In genomic region chr4:62822568-62822967, GRCm38 (mm10) we compare ENCODE assay signal across 9 mouse cellular contexts.
DNase-seq lines count a peak whose midpoint lies in the region; ATAC-seq and TF ChIP-seq lines count a peak whose summit lies in the region.
"Had no signal": no experiment of that assay in that cellular context is flagged by ENCODE, and none has a peak within 500 bp of the region (broad histone marks: within the 10 kb centered on the region; RNA-seq: fewer than 3 reads in every experiment).

No protein-coding gene starts in this region.

- H3K9ac ChIP-seq in hindbrain, embryonic 13.5 days, result no peak overlapping the region
- H3K9ac ChIP-seq in ES-Bruce4 (ENCODE audit: low read depth, poor library complexity, severe bottlenecking), result no peak overlapping the region

- no peaks in the 10 kb centered on the region for H3K9me3 ChIP-seq in hindbrain, embryonic 10.5 days
- no peaks in the 10 kb centered on the region for H3K9me3 ChIP-seq in hindbrain, embryonic 13.5 days
- H3K9me3 ChIP-seq in ES-Bruce4 (replicated peaks; ENCODE audit: control insufficient read depth, insufficient read depth, low read length, poor library complexity, severe bottlenecking), result no peaks in the 10 kb centered on the region

- no peak for TF ChIP-seq POLR2A in ES-Bruce4 (IDR thresholded peaks at IDR 0.05; ENCODE audit: insufficient read depth, low read length)
- TF ChIP-seq POLR2A in cerebellum, adult 2 months (IDR thresholded peaks at IDR 0.05; ENCODE audit: borderline replicate concordance, insufficient read depth, low read length), result no peak

- no peak overlapping the region for H3K4me2 ChIP-seq in hindbrain, embryonic 13.5 days

- H3K4me1 ChIP-seq in hindbrain, embryonic 10.5 days (replicated peaks), result 0 out of 2 replicates have a peak, but pooled peaks cover 2% of the 10 kb centered on the region
- H3K4me1 ChIP-seq in hindbrain, embryonic 13.5 days (replicated peaks), result peaks cover 25% of the 10 kb centered on the region
- H3K4me1 ChIP-seq in ES-Bruce4 (ENCODE audit: control insufficient read depth, insufficient read depth, low read length), result no peaks in the 10 kb centered on the region
- no peaks in the 10 kb centered on the region for H3K4me1 ChIP-seq in cerebellum, adult 2 months (ENCODE audit: control insufficient read depth, insufficient read depth, low read length)

- 52% methylated on average over 7 of the region's 7 CpGs for WGBS in hindbrain, embryonic 10.5 days
- WGBS in hindbrain, embryonic 13.5 days, result 43% methylated on average over 7 of the region's 7 CpGs
- 29% methylated on average over 7 of the region's 7 CpGs for WGBS in cerebellum, adult 2 months

- intact Hi-C loops in gastrocnemius, postnatal 14 days (cut with DNase I; ENCODE audit: low total_unique reads), result loop anchor here (5.0 kb wide), 1 partner anchor 295 kb away; no protein-coding TSS in a partner anchor

- H3K4me3 ChIP-seq in hindbrain, embryonic 10.5 days, result no peak overlapping the region
- no peak overlapping the region for H3K4me3 ChIP-seq in hindbrain, embryonic 13.5 days
- no peak overlapping the region for H3K4me3 ChIP-seq in ES-Bruce4 (ENCODE audit: low read depth, low read length)
- H3K4me3 ChIP-seq in cerebellum, adult 2 months (replicated peaks; ENCODE audit: insufficient read depth, low read depth, low read length), result no peak overlapping the region

- TF ChIP-seq EP300 in ES-Bruce4 (IDR thresholded peaks at IDR 0.05; ENCODE audit: insufficient read depth, low read depth, low read length), result no peak

- H3K27me3 ChIP-seq in hindbrain, embryonic 10.5 days (ENCODE audit: insufficient read depth, poor library complexity, severe bottlenecking), result no peaks in the 10 kb centered on the region
- H3K27me3 ChIP-seq in hindbrain, embryonic 13.5 days, result no peaks in the 10 kb centered on the region
- H3K27me3 ChIP-seq in ES-Bruce4 (ENCODE audit: control insufficient read depth, insufficient read depth, low read length, poor library complexity, severe bottlenecking), result no peaks in the 10 kb centered on the region
- no peaks in the 10 kb centered on the region for H3K27me3 ChIP-seq in cerebellum, adult 2 months (ENCODE audit: control insufficient read depth, insufficient read depth, low read length)

- peak; percentile 58 for DNase-seq in hindbrain, embryonic 10.5 days (ENCODE audit: low spot score)
- peak; percentile 20 to 34 for DNase-seq in cerebellum, adult 2 months
- DNase-seq in gastrocnemius, postnatal 14 days, result peak; percentile 61
- DNase-seq in layer of hippocampus, postnatal 14 days (ENCODE audit: low spot score in 2 of 2), result peak; percentile 62 to 68
- peak; percentile 56 for DNase-seq in naive thymus-derived CD4-positive, alpha-beta T cell, adult 2 months (ENCODE audit: low read depth)
- peak; percentile 66 to 71 for DNase-seq in thymus, postnatal 36 days

- no peak overlapping the region for H3K27ac ChIP-seq in hindbrain, embryonic 10.5 days
- no peak overlapping the region for H3K27ac ChIP-seq in hindbrain, embryonic 13.5 days
- no peak overlapping the region for H3K27ac ChIP-seq in ES-Bruce4 (ENCODE audit: insufficient read depth, low read length)
- no peak overlapping the region for H3K27ac ChIP-seq in cerebellum, adult 2 months (ENCODE audit: insufficient read depth, low read length)
- H3K27ac ChIP-seq: macrophage had no signal

- no peak for ATAC-seq in hindbrain, embryonic 13.5 days (ENCODE audit: low FRiP score)

- H3K36me3 ChIP-seq in hindbrain, embryonic 10.5 days, result no peaks in the 10 kb centered on the region
- H3K36me3 ChIP-seq in hindbrain, embryonic 13.5 days, result no peaks in the 10 kb centered on the region
- H3K36me3 ChIP-seq in ES-Bruce4 (ENCODE audit: control insufficient read depth, insufficient read depth, low read length, poor library complexity, severe bottlenecking), result no peaks in the 10 kb centered on the region

- TF ChIP-seq CTCF in ES-Bruce4 (IDR thresholded peaks at IDR 0.05; ENCODE audit: low read depth, low read length), result peak; percentile 43
- TF ChIP-seq CTCF in cerebellum, adult 2 months (IDR thresholded peaks at IDR 0.05; ENCODE audit: borderline replicate concordance, insufficient read depth, low read depth, low read length), result peak; percentile 28; the same call in 1 of the 2 replicates
